Mouse (Mus musculus): ENCODE measurements around the gene Acacb.

Acacb gene

GRCm38 (mm10) chr5:114268646-114269045 lies 122.3 kb downstream of the Acacb start:
- DNase-seq (ENCODE audit: low read depth) = peak; percentile 72

DNA sequence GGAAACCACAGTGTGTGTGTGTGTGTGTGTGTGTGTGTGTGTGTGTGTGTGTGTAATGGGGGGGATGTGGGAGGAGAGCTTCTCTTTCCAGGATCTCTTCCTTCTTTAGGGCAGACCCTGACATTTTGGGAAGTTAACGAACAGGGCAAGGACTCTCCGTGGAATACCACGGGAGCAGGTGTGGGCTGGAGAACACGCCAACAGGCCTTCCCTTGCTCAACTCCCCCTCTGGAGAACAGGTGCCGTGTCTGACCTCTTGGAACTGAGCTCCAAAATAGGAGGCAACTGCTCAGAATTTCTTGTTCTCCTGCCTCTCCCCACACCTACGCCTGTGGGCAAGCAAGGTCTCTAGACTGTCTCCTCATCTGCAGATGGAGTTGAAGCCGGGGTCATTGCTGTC lies 123.2 kb downstream of the Acacb start:
- DNase-seq (ENCODE audit: low read depth) = peak; percentile 87

DNA sequence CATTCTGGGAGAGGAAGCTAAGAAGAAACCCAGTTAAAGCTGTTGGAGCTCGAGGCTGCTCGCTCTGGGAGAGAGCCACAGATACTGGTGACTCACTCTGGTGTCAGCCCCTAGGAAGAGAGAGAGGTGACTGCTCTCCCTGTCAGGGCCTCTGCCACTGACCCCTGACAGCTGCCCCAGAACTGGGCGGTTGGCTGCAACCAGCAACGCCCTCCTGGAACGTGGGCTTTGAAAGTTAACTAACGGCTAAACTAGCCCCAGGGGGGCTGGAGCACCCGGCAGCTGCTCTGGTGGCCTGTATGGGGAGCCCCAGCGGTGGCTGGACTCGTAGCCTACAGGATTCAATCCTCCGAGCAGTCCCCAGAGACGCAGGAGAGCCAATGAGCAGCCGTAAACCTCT lies 123.6 kb downstream of the Acacb start:
- DNase-seq (ENCODE audit: low read depth) = peak; percentile 84

- no peak for DNase-seq (ENCODE audit: low read depth)
Measured at GRCm38 (mm10) chr5:114273693-114274402, 127.5 kb downstream of the Acacb start, which contains the start of gene Foxn4. TSS of gene Foxn4 (minus strand) at chr5:114273807.

DNA sequence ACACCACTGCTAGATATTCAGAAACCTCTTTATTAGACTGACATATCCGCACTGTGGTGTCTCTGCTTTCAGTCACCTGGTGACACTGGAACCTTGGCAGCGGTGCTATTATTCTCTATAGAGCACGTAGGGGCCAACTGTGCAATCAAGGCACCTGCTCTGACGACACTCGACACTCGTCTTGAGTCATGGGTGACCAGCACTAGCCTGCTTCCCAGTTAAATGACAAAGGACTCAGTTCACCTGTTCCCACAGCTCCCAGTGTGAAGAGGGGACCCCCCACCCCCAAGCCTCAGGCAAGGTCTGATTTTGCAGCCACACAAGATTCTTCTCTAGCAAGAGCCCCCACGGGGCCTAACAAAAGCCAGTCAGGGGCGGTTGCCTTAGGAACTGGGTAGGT lies 129.0 kb downstream of the Acacb start:
- no peak for DNase-seq (ENCODE audit: low read depth)

DNA sequence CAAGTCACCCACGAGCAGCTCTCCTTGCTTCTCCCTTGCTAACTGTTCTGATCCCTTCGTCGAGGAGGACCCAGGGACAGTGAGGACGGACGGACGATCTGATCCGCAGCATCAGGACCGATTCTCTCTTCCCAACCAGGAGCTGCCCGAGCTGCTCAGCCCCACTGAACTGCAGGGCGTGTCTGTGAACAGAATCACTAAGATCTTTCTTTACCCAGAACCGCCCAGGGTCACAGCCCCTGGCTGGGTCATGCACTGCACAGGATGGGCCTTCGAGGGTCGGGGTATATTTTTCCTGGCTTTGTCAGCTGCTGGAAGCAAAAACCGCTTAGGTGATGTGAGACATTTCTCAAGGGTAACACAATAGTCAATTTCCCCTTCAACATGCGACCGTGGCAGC lies 129.7 kb downstream of the Acacb start:
- DNase-seq (ENCODE audit: low read depth) = no peak

DNA sequence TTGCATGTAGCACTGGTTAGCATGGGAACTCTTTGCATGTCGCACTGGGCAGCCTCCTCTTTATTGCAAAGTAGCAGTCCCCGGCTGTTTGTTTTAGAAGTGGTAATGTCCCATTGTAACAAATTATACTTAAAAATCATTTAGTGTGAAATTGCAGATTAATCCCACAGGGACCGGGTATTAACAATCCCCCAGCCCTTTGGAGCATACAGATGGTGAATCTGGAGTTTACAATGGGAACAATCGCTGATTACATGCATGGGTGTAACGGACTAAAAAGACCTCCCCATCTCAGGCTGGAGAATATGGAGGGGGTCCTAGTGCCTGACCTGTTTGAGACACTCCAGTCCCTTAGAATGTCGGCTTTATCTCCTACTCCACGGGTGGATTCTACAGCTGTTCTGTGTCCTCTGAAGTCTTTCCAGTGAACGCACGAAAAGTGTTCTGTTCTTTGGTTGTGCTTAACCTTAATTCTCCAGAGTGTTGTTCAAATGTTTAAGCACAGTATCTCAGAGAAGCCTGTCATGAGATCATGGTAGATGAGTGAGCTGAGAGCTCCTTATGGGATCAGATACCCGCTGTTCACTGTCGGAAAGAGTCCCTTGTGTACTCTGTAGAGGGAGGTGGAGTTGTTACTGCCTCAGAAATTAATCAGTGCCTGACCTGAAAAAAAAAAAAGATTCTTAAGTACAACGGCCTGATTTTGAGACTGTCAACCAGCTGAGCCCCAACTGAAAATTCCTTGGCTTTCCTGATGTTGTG lies 133.2 kb downstream of the Acacb start:
- no peak for DNase-seq (ENCODE audit: low read depth)

- no peak for DNase-seq (ENCODE audit: low read depth)
Measured at GRCm38 (mm10) chr5:114282346-114282745, 136.0 kb downstream of the Acacb start.

- no peak for DNase-seq (ENCODE audit: low read depth)
Measured at GRCm38 (mm10) chr5:114284604-114285397, 138.5 kb downstream of the Acacb start.

DNA sequence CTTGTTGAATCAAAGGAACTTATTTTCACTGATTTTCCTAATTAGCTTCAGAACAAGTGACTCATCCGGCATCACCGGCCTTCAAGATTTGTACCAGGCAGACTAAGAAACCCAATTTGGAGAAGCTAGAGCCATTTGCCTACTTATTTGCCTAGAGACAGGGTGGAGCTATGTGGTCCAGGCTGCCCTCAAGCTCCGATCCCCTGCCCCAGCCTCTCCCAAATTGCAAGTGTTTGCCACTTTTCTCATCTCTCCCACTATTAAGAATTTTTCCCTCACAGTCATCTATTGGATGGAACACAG lies 139.0 kb downstream of the Acacb start:
- no peak for DNase-seq (ENCODE audit: low read depth)

DNA sequence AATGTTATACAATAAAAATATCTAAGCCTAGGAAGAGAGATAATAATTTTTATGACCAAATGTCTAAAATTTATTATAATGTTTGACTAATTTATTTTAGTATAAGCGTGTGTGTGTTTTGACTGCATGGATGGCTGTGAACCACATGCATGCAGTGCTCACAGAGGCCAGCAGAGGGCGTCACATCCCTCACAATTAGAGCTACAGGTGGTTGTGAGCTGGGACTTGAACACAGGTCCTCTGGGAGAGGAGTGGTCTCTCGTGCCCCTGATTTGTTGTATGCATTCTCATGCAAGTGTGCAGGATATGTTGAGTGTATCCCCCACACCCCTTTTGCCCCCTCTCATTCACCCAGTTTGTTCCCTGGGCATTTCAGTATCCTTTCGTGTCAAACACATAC lies 139.8 kb downstream of the Acacb start:
- no peak for DNase-seq (ENCODE audit: low read depth)

DNA sequence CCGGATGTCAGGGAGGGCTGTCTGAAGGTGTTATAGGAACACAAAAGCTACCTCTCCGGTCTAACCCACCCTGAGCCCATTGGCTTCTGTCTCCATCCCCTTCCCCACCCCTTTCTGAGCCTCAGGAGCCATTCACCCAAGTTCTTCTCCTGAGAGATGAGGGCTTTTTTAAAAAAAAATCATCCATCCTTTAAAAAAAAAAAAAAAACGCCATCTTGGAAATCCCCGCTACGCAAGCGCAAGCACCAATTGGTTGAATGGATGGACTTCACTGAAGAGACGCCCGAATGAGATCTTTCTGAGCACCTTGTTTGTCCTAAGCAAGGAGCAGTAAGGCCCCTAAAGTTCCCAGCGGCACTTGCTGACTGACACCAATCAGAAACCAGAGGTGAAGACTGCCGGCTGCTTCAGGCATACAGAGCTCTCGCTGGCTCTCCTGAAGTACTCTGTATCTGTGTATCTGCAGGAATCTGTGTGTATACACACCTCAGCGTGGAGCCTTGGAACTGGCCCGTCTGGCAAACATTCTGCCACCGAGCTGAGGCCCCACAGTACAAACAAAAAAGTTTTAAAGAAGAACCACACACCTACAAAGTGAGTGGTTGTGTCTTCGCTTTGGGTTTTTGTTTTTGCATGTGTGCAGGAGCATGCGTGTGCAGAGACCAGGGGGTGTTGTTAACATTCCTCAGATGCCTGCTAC lies 140.7 kb downstream of the Acacb start:
- DNase-seq (ENCODE audit: low read depth) = no peak

GRCm38 (mm10) chr5:114288396-114288795 lies 142.1 kb downstream of the Acacb start:
- no peak for DNase-seq (ENCODE audit: low read depth)

DNA sequence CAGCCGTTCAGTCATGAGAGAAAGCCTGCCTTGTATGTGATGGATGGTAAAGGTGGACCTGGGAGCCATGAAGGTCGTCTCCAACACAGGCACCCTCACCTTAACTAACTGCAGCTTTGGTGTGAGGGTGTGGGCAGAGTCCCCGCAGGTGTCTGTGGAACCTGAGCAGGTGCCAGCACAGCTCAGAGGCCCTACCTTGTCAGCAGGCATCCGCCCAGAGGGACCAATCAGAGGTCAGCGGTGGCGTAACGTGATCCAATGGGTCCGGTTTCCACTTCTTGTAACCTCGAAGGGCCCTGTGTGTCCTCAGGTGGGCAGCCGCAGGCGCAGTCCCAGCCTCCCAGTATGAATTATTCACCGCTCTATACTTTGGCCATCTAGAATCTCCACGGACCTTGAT lies 142.5 kb downstream of the Acacb start, which contains the start of gene Myo1h:
Gene Myo1h, plus strand, starts transcription at position 293 of the 400 bp plus-strand sequence.
- DNase-seq (ENCODE audit: low read depth) = no peak

- no peak for DNase-seq (ENCODE audit: low read depth)
Measured at GRCm38 (mm10) chr5:114290004-114290403, 143.7 kb downstream of the Acacb start.

DNA sequence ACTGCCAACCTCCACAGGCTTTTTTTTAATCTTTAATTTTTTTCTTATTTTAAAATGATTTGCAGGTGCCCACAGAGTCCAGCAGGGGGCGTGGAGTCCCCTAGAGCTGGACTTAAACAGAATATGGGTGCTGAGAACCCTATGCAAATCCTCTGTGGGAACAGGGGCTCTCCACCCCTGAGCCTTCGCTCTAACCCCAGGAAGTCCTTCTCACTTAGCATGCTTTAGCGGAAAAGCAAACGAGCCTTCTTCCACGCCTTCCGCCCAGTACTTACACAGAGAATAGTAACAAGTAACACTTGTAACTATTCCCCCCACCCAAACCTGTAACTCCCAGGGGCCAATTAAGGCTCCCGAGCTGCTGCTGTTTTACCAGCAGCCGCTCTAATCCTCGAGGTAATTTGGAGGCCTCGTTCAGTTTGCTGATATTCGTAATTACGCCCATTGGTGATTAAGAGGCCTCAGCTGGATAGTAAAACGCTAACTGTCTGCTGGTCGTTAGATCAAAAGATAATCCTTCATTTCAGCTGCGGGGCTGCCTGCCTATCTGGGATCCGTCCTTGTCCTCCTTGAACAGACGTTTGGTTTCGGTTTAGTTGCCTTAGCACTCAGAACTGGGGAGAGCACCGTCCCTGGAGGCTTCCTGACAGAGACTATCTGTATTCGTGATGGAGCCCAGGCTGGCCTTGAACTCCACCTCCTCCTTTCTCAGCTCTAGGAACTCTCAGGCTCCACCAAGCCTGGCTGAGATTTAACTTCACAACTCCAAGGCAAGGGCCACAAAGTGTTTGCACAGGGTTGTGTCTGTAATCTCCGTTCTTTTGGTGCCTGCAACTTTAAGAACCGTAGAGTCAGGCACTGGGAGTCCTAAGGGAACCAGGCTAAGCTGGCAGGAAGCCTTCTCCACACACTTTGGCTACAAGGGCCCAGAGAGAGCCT lies 150.6 kb downstream of the Acacb start:
- DNase-seq (ENCODE audit: low read depth) = peak; percentile 55

DNA sequence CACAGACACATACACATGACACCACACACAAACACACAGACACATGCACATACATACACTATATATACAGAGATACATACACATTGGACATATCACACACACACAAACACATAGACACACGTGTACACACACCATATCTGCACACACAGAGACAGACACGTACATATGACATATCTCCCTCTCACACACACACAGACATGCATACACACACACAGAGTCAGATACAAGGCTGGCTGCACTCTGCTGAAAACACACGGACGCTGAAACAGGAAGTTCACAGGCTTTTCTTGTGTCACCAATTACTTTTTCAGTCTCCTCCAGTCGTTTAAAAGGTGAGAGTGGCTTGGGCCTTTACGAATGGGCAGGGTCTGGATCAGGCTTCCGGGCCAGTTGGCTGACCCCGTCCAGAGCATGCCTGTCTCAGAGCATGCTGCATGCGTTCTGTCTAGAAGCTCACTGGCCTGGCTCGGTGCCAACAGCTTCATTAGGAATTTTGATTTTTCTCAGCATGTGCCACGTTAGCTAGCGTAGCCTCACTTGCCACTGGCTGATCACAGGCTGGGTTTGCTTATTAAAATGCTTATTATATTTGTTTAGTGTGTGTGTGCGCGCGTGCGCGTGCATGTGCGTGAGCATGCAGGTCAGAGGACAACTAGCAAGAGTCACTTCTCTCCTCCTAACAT lies 152.0 kb downstream of the Acacb start:
- DNase-seq (ENCODE audit: low read depth) = no peak

- no peak for DNase-seq (ENCODE audit: low read depth)
Measured at GRCm38 (mm10) chr5:114299156-114299855, 153.0 kb downstream of the Acacb start.

DNA sequence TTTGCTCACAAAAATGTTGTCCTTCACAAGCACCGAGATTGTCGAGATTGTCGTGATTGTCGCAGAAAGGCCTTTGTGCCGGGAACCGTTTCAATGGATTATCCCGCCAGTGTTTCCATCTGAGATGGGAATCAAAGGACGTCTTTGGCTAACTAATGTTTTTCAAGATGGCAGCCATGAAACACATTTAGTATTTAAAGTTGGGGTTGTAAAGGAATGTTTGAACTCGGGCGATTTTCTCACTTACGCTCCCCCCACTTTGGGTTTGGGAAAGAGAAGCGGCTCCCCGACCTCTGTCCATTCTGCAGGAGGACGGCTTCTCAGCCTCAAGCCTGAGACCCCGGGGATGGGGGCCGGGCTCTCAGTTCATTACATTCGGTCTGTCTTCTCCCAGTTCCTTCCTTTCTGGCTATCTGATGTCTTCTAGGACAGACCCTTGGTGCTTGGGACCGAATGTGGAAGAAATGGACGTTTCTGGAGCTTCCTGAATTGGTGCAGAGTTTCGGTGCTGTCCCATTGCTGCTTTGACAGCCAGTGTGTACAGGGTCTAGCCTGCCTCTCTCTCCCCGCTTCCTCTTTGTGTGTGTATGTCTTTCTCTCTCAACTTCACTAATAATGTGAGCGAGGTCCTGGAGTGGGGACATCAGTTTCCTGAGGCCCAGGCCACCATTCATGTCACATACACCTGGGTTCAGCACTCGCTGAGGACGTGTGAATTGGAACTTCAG lies 153.7 kb downstream of the Acacb start:
- no peak for DNase-seq (ENCODE audit: low read depth)

Data from 416B (cell line).